Mouse (Mus musculus) ES-E14 (cell line): ENCODE results near the gene Igfn1. TPM values are rescaled to one million over a fixed set of nuclear protein-coding genes. Genes with fewer than 3 reads are reported as not detected.

ENCODE experiments used
- DNase-seq: peaks from one replicate; pipeline ENCODE4 v3.0.0-alpha.2; 2013; ENCODE audit warnings: low read depth, low spot score
- H3K27ac ChIP-seq: 2 replicates; pipeline ENCODE4 v1.5.1; 2012; ENCODE audit warnings: low read depth, mild to moderate bottlenecking, low read length, moderate library complexity, mixed read lengths; ENCODE audit not compliant: poor library complexity, insufficient read depth, severe bottlenecking
- H3K36me3 ChIP-seq: 2 replicates; pipeline ENCODE4 v1.6.1; 2012; ENCODE audit warnings: mild to moderate bottlenecking, low read length, moderate library complexity, mixed read lengths; ENCODE audit not compliant: control insufficient read depth, poor library complexity, insufficient read depth, severe bottlenecking
- H3K4me1 ChIP-seq, 2 experiments: fragments of 150-350 bp in 1 of 2; sonication (generic) in 1 of 2; 2 replicates each; pipeline ENCODE4 v1.6.1; 2012; ENCODE audit warnings: low read length in 2 of 2, mild to moderate bottlenecking in 1 of 2, mixed read lengths in 1 of 2; ENCODE audit not compliant: control insufficient read depth in 2 of 2, insufficient read depth in 2 of 2, poor library complexity in 1 of 2
- H3K4me3 ChIP-seq, 2 experiments: fragments of 150-350 bp in 1 of 2; sonication (generic) in 1 of 2; 2 replicates each; pipeline ENCODE4 v1.5.1; 2012; ENCODE audit warnings: low read length in 2 of 2, low read depth in 1 of 2, mild to moderate bottlenecking in 1 of 2, mixed read lengths in 1 of 2; ENCODE audit not compliant: insufficient read depth in 1 of 2, poor library complexity in 1 of 2, severe bottlenecking in 1 of 2
- H3K9ac ChIP-seq: 2 replicates; pipeline ENCODE4 v1.6.1; 2012; ENCODE audit warnings: low read depth, mild to moderate bottlenecking, low read length, mixed read lengths; ENCODE audit not compliant: poor library complexity, insufficient read depth, severe bottlenecking
- H3K9me3 ChIP-seq: fragments of 150-350 bp; sonication (generic); 2 replicates; pipeline ENCODE4 v1.6.1; 2012; ENCODE audit warnings: low read depth, mild to moderate bottlenecking, low read length; ENCODE audit not compliant: control insufficient read depth, insufficient read depth
- CHD2 ChIP-seq: IDR thresholded peaks from 2 replicates; pipeline ENCODE4 v1.6.1; 2014; ENCODE audit warnings: mild to moderate bottlenecking, low read depth, low read length, inconsistent platforms
- HCFC1 ChIP-seq: IDR thresholded peaks from 2 replicates; pipeline ENCODE4 v1.6.1; 2012; ENCODE audit warnings: low read length, inconsistent platforms, borderline replicate concordance; ENCODE audit not compliant: insufficient read depth
- MAFK ChIP-seq: IDR thresholded peaks from 2 replicates; pipeline ENCODE4 v1.6.1; 2014; ENCODE audit warnings: mild to moderate bottlenecking, low read depth, low read length, inconsistent platforms; ENCODE audit not compliant: insufficient read depth
- ZC3H11A ChIP-seq: IDR thresholded peaks from 2 replicates; pipeline ENCODE4 v1.6.1; 2012; ENCODE audit warnings: low read depth, mild to moderate bottlenecking, inconsistent platforms, low read length, borderline replicate concordance
- ZNF384 ChIP-seq: IDR thresholded peaks from 2 replicates; pipeline ENCODE4 v1.6.1; 2012; ENCODE audit warnings: low read depth, low read length, inconsistent platforms
- in situ Hi-C, 2 experiments: fragments of 600-800 bp; cut with MboI; formaldehyde crosslinking; loops; one replicate each; pipeline ENCODE4 v1.15.1; 2025; ENCODE audit warnings: low sequenced_read_pairs in 2 of 2, inconsistent platforms in 1 of 2; ENCODE audit not compliant: unreplicated experiment in 2 of 2
- total RNA-seq: library from RNA; depleted of rRNA; stranded (reverse); fragments of 300-350 nt; gene quantifications from 2 replicates; pipeline ENCODE4 v1.2.3, GENCODE M21; 2012

The Igfn1 gene
- total RNA-seq, 1 experiment = 0.04 TPM

DNA sequence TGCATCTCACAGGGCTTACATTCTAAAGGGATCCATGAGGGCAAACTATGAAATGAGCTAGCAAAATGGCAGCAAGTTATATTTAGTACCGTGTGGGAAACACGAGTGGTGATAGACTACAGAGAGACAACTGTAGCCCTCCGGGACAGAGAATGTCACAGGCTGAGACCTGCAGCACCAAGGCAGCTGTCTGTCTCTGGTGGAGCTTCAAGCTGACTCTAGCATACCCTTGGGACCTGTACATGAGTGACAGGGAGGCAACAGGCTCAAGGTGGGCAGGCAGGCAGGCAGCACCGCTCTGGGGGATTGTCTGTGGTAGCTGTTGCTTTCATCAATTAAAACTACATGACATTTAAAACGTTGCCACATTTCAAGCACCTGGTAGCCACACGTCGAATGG lies 82.9 kb downstream of the Igfn1 start:
- in situ Hi-C loops = no loop called here

DNA sequence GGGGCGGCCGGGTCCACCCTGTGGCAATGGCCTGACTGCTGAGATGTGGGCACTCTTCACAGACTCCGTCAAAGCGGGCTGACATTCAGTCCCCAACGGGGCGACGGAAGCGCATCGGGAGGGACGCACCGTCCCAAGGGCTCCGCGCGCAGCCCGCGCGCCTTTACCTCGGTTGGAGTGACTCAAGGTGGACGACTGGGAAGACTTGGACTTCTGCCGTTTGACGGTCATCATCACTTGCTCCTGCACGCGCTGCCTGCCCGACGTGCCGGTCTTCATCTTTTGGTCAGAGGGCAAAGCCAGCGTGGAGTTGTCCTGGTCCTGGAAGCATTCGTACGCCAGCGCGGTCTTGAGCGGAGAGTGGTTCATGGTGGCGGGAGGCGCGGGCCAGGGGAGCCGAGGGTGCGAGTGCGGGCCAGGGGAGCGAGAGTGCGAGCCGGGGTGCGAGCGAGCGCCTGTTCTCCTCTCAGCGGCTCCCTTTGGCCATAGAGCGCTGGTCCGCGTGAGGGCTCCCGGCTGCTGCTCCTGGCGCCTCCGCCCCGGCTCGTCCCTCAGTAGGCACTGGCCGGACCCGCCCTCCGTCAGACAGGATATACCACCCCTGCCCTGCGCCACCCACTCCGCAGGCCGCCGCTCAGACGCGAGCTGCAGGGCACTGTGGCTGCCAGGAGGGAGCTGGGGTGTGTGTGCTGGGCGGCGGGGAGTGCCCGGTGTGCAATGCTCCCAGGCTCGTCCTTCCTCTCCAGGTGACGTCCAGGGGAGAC lies 87.3 kb downstream of the Igfn1 start, which contains the start of gene Pkp1:
Gene Pkp1, minus strand, starts transcription at position 564 of the 764 bp plus-strand sequence.
- H3K9me3 ChIP-seq = no peaks in the 10 kb centered on the region
- TF ChIP-seq MAFK (no peak), ZNF384 (no peak), ZC3H11A (no peak), CHD2 (no peak), HCFC1 (no peak)
- H3K36me3 ChIP-seq = no peaks in the 10 kb centered on the region
- H3K27ac ChIP-seq = no peak within 1 kb of the TSS
- in situ Hi-C loops = no loop called here
- no peak for DNase-seq
- H3K4me3 ChIP-seq = peak within 1 kb of the TSS; percentile 60 to 62
- no peaks in the 10 kb centered on the region; a peak in 1 of 4 replicates for H3K4me1 ChIP-seq
- H3K9ac ChIP-seq = peak within 1 kb of the TSS; percentile 4; the same call in 1 of the 2 replicates

More for the DNA sequence above, 82.9 kb downstream of the Igfn1 start:
- H3K36me3 ChIP-seq = no peaks in the 10 kb centered on the region
- DNase-seq = no peak
- no peak overlapping the region for H3K4me3 ChIP-seq
- H3K27ac ChIP-seq = no peak overlapping the region
- TF ChIP-seq ZC3H11A (no peak), MAFK (no peak), CHD2 (no peak), ZNF384 (no peak), HCFC1 (no peak)
- no peak overlapping the region for H3K9ac ChIP-seq
- H3K9me3 ChIP-seq = no peaks in the 10 kb centered on the region
- no peaks in the 10 kb centered on the region; a peak in 1 of 4 replicates for H3K4me1 ChIP-seq

DNA sequence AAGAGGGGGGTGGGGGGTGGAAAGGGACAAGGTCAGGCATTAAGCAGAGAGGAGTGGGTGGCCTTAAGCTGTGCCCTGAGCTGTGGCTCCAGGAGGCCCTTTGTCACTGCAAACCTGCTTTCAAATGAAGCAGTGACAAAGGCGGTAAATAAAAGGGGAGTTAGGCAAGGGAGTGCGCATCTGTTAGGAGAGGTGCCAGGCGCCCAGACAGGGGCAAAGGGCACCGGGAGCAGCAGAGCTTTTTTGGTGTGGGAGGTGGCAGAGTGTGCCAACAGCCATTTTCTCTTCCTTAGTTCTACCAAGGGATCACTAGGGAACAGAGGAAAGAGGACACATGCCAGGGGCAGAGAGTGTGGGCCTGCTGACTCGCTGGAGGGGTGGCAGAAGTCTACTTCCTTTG lies 88.9 kb downstream of the Igfn1 start:
- Histone ChIP-seq H3K4me3 (no peak overlapping the region), H3K27ac (no peak overlapping the region), H3K36me3 (no peaks in the 10 kb centered on the region), H3K4me1 (no peaks in the 10 kb centered on the region; a peak in 1 of 4 replicates), H3K9ac (no peak overlapping the region), H3K9me3 (no peaks in the 10 kb centered on the region)
- in situ Hi-C loops = no loop called here
- TF ChIP-seq HCFC1 = no peak
- no peak for TF ChIP-seq CHD2
- TF ChIP-seq ZNF384 = no peak
- no peak for TF ChIP-seq ZC3H11A
- no peak for TF ChIP-seq MAFK
- DNase-seq = no peak

DNA sequence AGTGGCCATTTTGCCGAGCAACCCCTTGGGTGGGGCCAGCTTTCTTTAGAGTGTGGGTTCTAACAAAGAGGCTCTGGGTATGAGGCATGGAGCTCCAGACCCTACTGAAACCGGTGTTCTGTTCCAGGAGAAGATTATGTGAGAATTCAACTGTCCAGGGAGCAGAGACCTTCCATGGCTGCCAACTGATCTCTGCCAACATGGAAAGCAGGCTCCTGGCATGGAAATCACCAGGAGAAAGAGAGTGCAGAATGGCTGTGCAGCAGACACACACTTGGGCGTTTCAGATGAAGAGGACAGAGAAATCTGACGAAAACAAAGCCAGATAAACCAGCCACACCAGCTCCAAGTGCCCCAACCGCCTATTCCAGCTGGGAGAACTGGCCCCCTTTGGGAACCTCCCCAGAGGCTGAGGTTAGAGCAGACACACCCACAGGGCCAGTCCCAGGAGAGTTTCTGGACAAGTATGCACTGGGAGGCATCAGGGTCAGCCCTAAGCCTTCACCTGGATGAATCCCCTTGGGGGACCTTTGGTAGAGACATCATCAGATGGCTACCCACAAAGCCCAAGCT lies 89.6 kb downstream of the Igfn1 start:
- Histone ChIP-seq H3K36me3 (no peaks in the 10 kb centered on the region), H3K4me1 (no peaks in the 10 kb centered on the region; a peak in 1 of 4 replicates), H3K4me3 (no peak overlapping the region), H3K9me3 (no peaks in the 10 kb centered on the region), H3K27ac (no peak overlapping the region), H3K9ac (no peak overlapping the region)
- TF ChIP-seq ZC3H11A (no peak), HCFC1 (no peak), MAFK (no peak), CHD2 (no peak), ZNF384 (no peak)
- in situ Hi-C loops = no loop called here
- no peak for DNase-seq
